12 mouse cellular contexts compared by ENCODE assay signal in genomic region chr13:95986375-95986774, GRCm38 (mm10).
DNase-seq lines count a peak whose midpoint lies in the region; ATAC-seq and TF ChIP-seq lines count a peak whose summit lies in the region.
"Had no signal": no experiment of that assay in that cellular context is flagged by ENCODE, and none has a peak within 500 bp of the region (broad histone marks: within the 10 kb centered on the region; RNA-seq: fewer than 3 reads in every experiment).

No protein-coding gene starts in this region.

- no peaks in the 10 kb centered on the region for H3K36me3 ChIP-seq in heart, adult 2 months (ENCODE audit: control insufficient read depth, insufficient read depth, low read length)
- H3K36me3 ChIP-seq in midbrain, embryonic 10.5 days: no peaks in the 10 kb centered on the region
- H3K36me3 ChIP-seq in midbrain, embryonic 11.5 days (ENCODE audit: control insufficient read depth, insufficient read depth, low read length): no peaks in the 10 kb centered on the region
- H3K36me3 ChIP-seq: embryonic facial prominence, embryonic 15.5 days; lung, embryonic 15.5 days had no signal

- H3K4me3 ChIP-seq in heart, adult 2 months: no peak overlapping the region
- no peak overlapping the region for H3K4me3 ChIP-seq in midbrain, embryonic 10.5 days
- H3K4me3 ChIP-seq in midbrain, embryonic 11.5 days (ENCODE audit: low read depth, low read length): no peak overlapping the region
- H3K4me3 ChIP-seq: embryonic facial prominence, embryonic 15.5 days; lung, embryonic 15.5 days had no signal

- H3K27ac ChIP-seq in heart, adult 2 months: no peak overlapping the region
- H3K27ac ChIP-seq in midbrain, embryonic 10.5 days (replicated peaks): no peak overlapping the region
- no peak overlapping the region for H3K27ac ChIP-seq in midbrain, embryonic 11.5 days (ENCODE audit: low read depth, low read length)
- H3K27ac ChIP-seq: embryonic facial prominence, embryonic 15.5 days; lung, embryonic 15.5 days had no signal

- H3K4me2 ChIP-seq in midbrain, embryonic 11.5 days: no peak overlapping the region
- H3K4me2 ChIP-seq: embryonic facial prominence, embryonic 15.5 days; lung, embryonic 15.5 days had no signal

- H3K27me3 ChIP-seq in heart, adult 2 months (ENCODE audit: control insufficient read depth, insufficient read depth, low read length): no peaks in the 10 kb centered on the region
- H3K27me3 ChIP-seq in midbrain, embryonic 10.5 days (ENCODE audit: low read depth, poor library complexity, severe bottlenecking): no peaks in the 10 kb centered on the region
- no peaks in the 10 kb centered on the region for H3K27me3 ChIP-seq in midbrain, embryonic 11.5 days (ENCODE audit: control insufficient read depth, insufficient read depth, low read length)
- H3K27me3 ChIP-seq: embryonic facial prominence, embryonic 15.5 days; lung, embryonic 15.5 days had no signal

- peak; percentile 38 for TF ChIP-seq CTCF in heart, adult 2 months (IDR thresholded peaks at IDR 0.05)

- DNase-seq in heart, adult 2 months: no peak
- DNase-seq in heart, postnatal 25 days (ENCODE audit: low spot score): no peak
- DNase-seq in midbrain, embryonic 10.5 days (ENCODE audit: low spot score): peak; percentile 33
- DNase-seq in midbrain, embryonic 11.5 days (ENCODE audit: low spot score, missing footprints): no peak
- peak; percentile 15 for DNase-seq in adrenal gland, postnatal 25 days
- peak; percentile 12 to 49 for DNase-seq in kidney, postnatal 36 days
- DNase-seq in spleen, adult 12 weeks (ENCODE audit: low spot score): no peak
- DNase-seq in Muller cell, postnatal 12 days (ENCODE audit: inconsistent ontology term): no peak
- DNase-seq: right cerebral cortex, postnatal 25 days had no signal

- 77% methylated on average over 13 of the region's 13 CpGs for WGBS in heart, adult 2 months
- WGBS in midbrain, embryonic 10.5 days: 70% methylated on average over 13 of the region's 13 CpGs
- 72% methylated on average over 13 of the region's 13 CpGs for WGBS in midbrain, embryonic 11.5 days

- H3K9me3 ChIP-seq in midbrain, embryonic 10.5 days (replicated peaks): no peaks in the 10 kb centered on the region
- H3K9me3 ChIP-seq in midbrain, embryonic 11.5 days (ENCODE audit: control insufficient read depth, low read length): no peaks in the 10 kb centered on the region
- H3K9me3 ChIP-seq: embryonic facial prominence, embryonic 15.5 days; lung, embryonic 15.5 days had no signal

- ATAC-seq in midbrain, embryonic 11.5 days (ENCODE audit: low FRiP score): no peak
- ATAC-seq: Patski had no signal

- H3K9ac ChIP-seq in heart, adult 2 months (ENCODE audit: low read depth, low read length): no peak overlapping the region
- H3K9ac ChIP-seq in midbrain, embryonic 11.5 days (ENCODE audit: low read length): no peak overlapping the region
- H3K9ac ChIP-seq: embryonic facial prominence, embryonic 15.5 days; lung, embryonic 15.5 days had no signal

- no peak for TF ChIP-seq POLR2A in heart, adult 2 months (IDR thresholded peaks at IDR 0.05; ENCODE audit: insufficient read depth, low read depth, low read length)

- intact Hi-C loops in heart, adult 2 months (cut with DNase I): no loop called here
- intact Hi-C loops in heart, postnatal 25 days (cut with DNase I): no loop called here

- no peak for TF ChIP-seq EP300 in heart, adult 2 months (IDR thresholded peaks at IDR 0.05; ENCODE audit: insufficient read depth, low read depth, low read length)

- no peaks in the 10 kb centered on the region for H3K79me2 ChIP-seq in heart, adult 2 months (replicated peaks; ENCODE audit: control insufficient read depth, insufficient read depth, low read length)

- H3K4me1 ChIP-seq in heart, adult 2 months (ENCODE audit: control insufficient read depth, insufficient read depth, low read length): no peaks in the 10 kb centered on the region
- H3K4me1 ChIP-seq in midbrain, embryonic 10.5 days: 0 out of 2 replicates have a peak, but pooled peaks cover under 1% of the 10 kb centered on the region
- no peaks in the 10 kb centered on the region for H3K4me1 ChIP-seq in midbrain, embryonic 11.5 days (ENCODE audit: control insufficient read depth, insufficient read depth, low read length)
- H3K4me1 ChIP-seq: embryonic facial prominence, embryonic 15.5 days; lung, embryonic 15.5 days had no signal

Comparison
In these comparisons a context has a peak if more than half of its experiments do, and no peak if none do; other contexts are left out.
1. DNase-seq: peak in midbrain, embryonic 10.5 days (single experiment), adrenal gland, postnatal 25 days (single experiment) and kidney, postnatal 36 days (2 of 2); none in heart, adult 2 months (0 of 2), heart, postnatal 25 days (single experiment), midbrain, embryonic 11.5 days (single experiment), spleen, adult 12 weeks (single experiment) and Muller cell, postnatal 12 days (single experiment).